Comparison of ENCODE assay signal across 15 mouse cellular contexts in the genomic region with DNA sequence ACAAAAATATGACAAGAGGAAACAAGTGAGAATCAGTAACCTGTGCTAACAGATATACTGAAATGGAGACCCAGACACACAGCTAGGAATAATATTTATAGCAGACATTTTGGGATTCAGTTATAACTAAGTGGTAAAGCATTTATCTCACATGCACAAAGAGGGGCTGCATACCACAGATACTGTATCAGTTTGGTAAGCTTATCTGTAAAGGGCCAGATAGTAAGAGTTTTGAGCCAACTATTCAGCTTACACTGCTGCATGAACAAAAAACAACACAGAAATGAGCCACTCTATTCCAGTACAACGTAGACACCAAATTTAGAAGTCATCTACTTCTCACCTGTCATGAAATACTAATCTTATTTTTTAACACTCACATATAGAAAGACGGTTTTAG. TPM values are rescaled to one million over a fixed set of nuclear protein-coding genes. Genes with fewer than 3 reads are reported as not detected.
A peak's percentile ranks its signal among the peaks of the same experiment; 100 is the strongest.
DNase-seq lines count a peak whose midpoint lies in the region; ATAC-seq lines count a peak whose summit lies in the region.
"Had no signal": no experiment of that assay in that cellular context is flagged by ENCODE, and none has a peak within 500 bp of the region (broad histone marks: within the 10 kb centered on the region; RNA-seq: fewer than 3 reads in every experiment).

No protein-coding gene starts in this region.

- DNase-seq in heart, adult 18-20 months = no peak
- peak; percentile 68 for DNase-seq in c-Kit-negative CD71-positive TER-119-positive erythroid progenitor cells, embryonic 14.5 days (ENCODE audit: low read depth, low spot score)
- no peak for DNase-seq in liver, embryonic 11.5 days (ENCODE audit: low spot score)
- no peak for DNase-seq in lung, postnatal 25 days (ENCODE audit: low spot score)
- no peak for DNase-seq in cerebellum, postnatal 36 days
- DNase-seq: cerebellum, adult 11 months; forebrain, postnatal 0 days; gastrocnemius, adult 2 months; heart, adult 2 months; lung, postnatal 14 days; midbrain, embryonic 14.5 days; thymus, adult 18-20 months had no signal

- peak overlapping the region; percentile 18; the same call in 1 of the 2 replicates for H3K4me2 ChIP-seq in heart, embryonic 14.5 days (ENCODE audit: low read length)
- H3K4me2 ChIP-seq in liver, embryonic 11.5 days = peak overlapping the region; percentile 58; the same call in 1 of the 2 replicates
- H3K4me2 ChIP-seq: kidney, embryonic 15.5 days had no signal

- no peaks in the 10 kb centered on the region for H3K9me3 ChIP-seq in heart, embryonic 14.5 days (ENCODE audit: control insufficient read depth, low read length)
- no peaks in the 10 kb centered on the region for H3K9me3 ChIP-seq in liver, embryonic 11.5 days (ENCODE audit: control insufficient read depth, low read length)
- H3K9me3 ChIP-seq: kidney, embryonic 15.5 days had no signal

- no peak for ATAC-seq in heart, embryonic 14.5 days (ENCODE audit: insufficient number of reproducible peaks, insufficient read depth, low FRiP score, low read depth)
- peak; percentile 94 for ATAC-seq in liver, embryonic 11.5 days (replicated peaks; ENCODE audit: low FRiP score)
- peak; percentile 85 for ATAC-seq in megakaryocyte-erythroid progenitor cell, adult 5-6 weeks (replicated peaks; ENCODE audit: low FRiP score, low TSS enrichment, poor library complexity, severe bottlenecking)
- ATAC-seq: forebrain, postnatal 0 days had no signal

- peaks cover 0 to 14% of the 10 kb centered on the region in 2 experiments; a peak in 2 of 4 replicates for H3K4me1 ChIP-seq in heart, embryonic 14.5 days (ENCODE audit: control insufficient read depth in 2 of 2, insufficient read depth in 2 of 2, low read length in 2 of 2)
- peaks cover 45% of the 10 kb centered on the region for H3K4me1 ChIP-seq in liver, embryonic 11.5 days (replicated peaks; ENCODE audit: control insufficient read depth, insufficient read depth, low read length)

- H3K27ac ChIP-seq in heart, embryonic 14.5 days (replicated peaks in 1 of 2; ENCODE audit: control insufficient read depth in 1 of 2, insufficient read depth in 1 of 2, low read depth in 2 of 2, low read length in 2 of 2) = peak overlapping the region in 1 of 2 experiments; percentile 47; a peak in 2 of 4 replicates
- H3K27ac ChIP-seq in liver, embryonic 11.5 days (ENCODE audit: low read depth, low read length) = peak overlapping the region; percentile 97
- H3K27ac ChIP-seq: gastrocnemius, adult 2 months; heart, adult 2 months; kidney, embryonic 15.5 days had no signal

- 8% methylated on average over 2 of the region's 2 CpGs for WGBS in heart, embryonic 14.5 days
- 37% methylated on average over 2 of the region's 2 CpGs for WGBS in liver, embryonic 11.5 days

- H3K9ac ChIP-seq in heart, embryonic 14.5 days (ENCODE audit: low read length) = no peak overlapping the region
- H3K9ac ChIP-seq in liver, embryonic 11.5 days (ENCODE audit: low read depth, low read length) = no peak overlapping the region
- H3K9ac ChIP-seq: forebrain, postnatal 0 days; kidney, embryonic 15.5 days had no signal

- no peaks in the 10 kb centered on the region for H3K36me3 ChIP-seq in heart, embryonic 14.5 days (ENCODE audit: control insufficient read depth, insufficient read depth, low read length)
- H3K36me3 ChIP-seq in liver, embryonic 11.5 days (ENCODE audit: control insufficient read depth, insufficient read depth, low read length) = no peaks in the 10 kb centered on the region
- H3K36me3 ChIP-seq: kidney, embryonic 15.5 days had no signal

- no peak overlapping the region for H3K4me3 ChIP-seq in heart, embryonic 14.5 days (ENCODE audit: control insufficient read depth in 1 of 2, insufficient read depth in 1 of 2, low read depth in 1 of 2, low read length in 2 of 2)
- H3K4me3 ChIP-seq in liver, embryonic 11.5 days (ENCODE audit: low read depth, low read length) = no peak overlapping the region
- H3K4me3 ChIP-seq: gastrocnemius, adult 2 months; heart, adult 2 months; kidney, embryonic 15.5 days had no signal

- H3K27me3 ChIP-seq in heart, embryonic 14.5 days (ENCODE audit: control insufficient read depth, insufficient read depth, low read length) = no peaks in the 10 kb centered on the region
- no peaks in the 10 kb centered on the region for H3K27me3 ChIP-seq in liver, embryonic 11.5 days (replicated peaks; ENCODE audit: control insufficient read depth, insufficient read depth, low read length)
- H3K27me3 ChIP-seq: kidney, embryonic 15.5 days had no signal

RNA-seq across cellular contexts. Expression of a gene that starts 15.9 kb away (rescaled TPM):
- 37.7 and 38.1 TPM in 2 replicates for polyA plus RNA-seq in heart, embryonic 14.5 days (2014; fragmentation: Nextera tagmentation; extraction: Ambion mirVana)
- 10 to 100 TPM; 23.5 to 26.8 TPM for total RNA-seq in heart, adult 18-20 months (2021)
- polyA plus RNA-seq in liver, embryonic 11.5 days (2014; fragmentation: Nextera tagmentation; extraction: Ambion mirVana) = 77.7 and 80.0 TPM in 2 replicates
- 153 and 199 TPM in 2 replicates for total RNA-seq in megakaryocyte-erythroid progenitor cell, adult 5-6 weeks (2014; fragmentation: Nextera tagmentation)
- 175 and 204 TPM in 2 replicates for total RNA-seq in megakaryocyte-erythroid progenitor cell, adult 5-6 weeks (2017)

RNA-seq across cellular contexts. Expression of a gene that starts 48.1 kb away (rescaled TPM):
- 54.0 and 57.4 TPM in 2 replicates for polyA plus RNA-seq in heart, embryonic 14.5 days (2014; fragmentation: Nextera tagmentation; extraction: Ambion mirVana)
- 100 to 1,000 TPM; 229 to 248 TPM for total RNA-seq in heart, adult 18-20 months (2021)
- polyA plus RNA-seq in liver, embryonic 11.5 days (2014; fragmentation: Nextera tagmentation; extraction: Ambion mirVana) = 22.4 and 25.8 TPM in 2 replicates
- 28.3 and 35.5 TPM in 2 replicates for total RNA-seq in megakaryocyte-erythroid progenitor cell, adult 5-6 weeks (2014; fragmentation: Nextera tagmentation)
- total RNA-seq in megakaryocyte-erythroid progenitor cell, adult 5-6 weeks (2017) = 48.3 and 54.6 TPM in 2 replicates

Comparison
In these comparisons a context has a peak if more than half of its experiments do, and no peak if none do; other contexts are left out.
1. RNA of a gene that starts 15.9 kb away (total RNA-seq): 153 to 204 TPM in megakaryocyte-erythroid progenitor cell, adult 5-6 weeks; 23.5 to 26.8 TPM in heart, adult 18-20 months; every median in the first group is over 4 times any median in the second.
2. RNA of a gene that starts 48.1 kb away (total RNA-seq): 229 to 248 TPM in heart, adult 18-20 months; 28.3 to 54.6 TPM in megakaryocyte-erythroid progenitor cell, adult 5-6 weeks; every median in the first group is over 4 times any median in the second.